Mouse (Mus musculus) midbrain, embryonic 16.5 days (tissue): ENCODE measurements around the gene Rbm38. TPM values are rescaled to one million over a fixed set of nuclear protein-coding genes. Genes with fewer than 3 reads are reported as not detected.

ENCODE experiments used
- ATAC-seq: fragments of 200-750 bp; cut with Nextera tagmentation; 2 replicates; pipeline ENCODE4 v1.8.0; 2017; ENCODE audit warnings: moderate TSS enrichment
- H3K27ac ChIP-seq: fragments of 300-500 bp; sonication (generic); 2 replicates; pipeline ENCODE4 v1.5.1; 2014; ENCODE audit warnings: mild to moderate bottlenecking, low read length, mixed read lengths
- H3K27me3 ChIP-seq: fragments of 300-500 bp; sonication (generic); 2 replicates; pipeline ENCODE4 v1.6.1; 2014; ENCODE audit warnings: low read depth, low read length, mixed read lengths; ENCODE audit not compliant: control insufficient read depth, insufficient read depth
- H3K36me3 ChIP-seq: fragments of 300-500 bp; sonication (generic); 2 replicates; pipeline ENCODE4 v1.6.1; 2014; ENCODE audit warnings: mild to moderate bottlenecking, low read length, moderate library complexity, mixed read lengths; ENCODE audit not compliant: control insufficient read depth, insufficient read depth
- H3K4me1 ChIP-seq: fragments of 300-500 bp; sonication (generic); 2 replicates; pipeline ENCODE4 v1.6.1; 2014; ENCODE audit warnings: mild to moderate bottlenecking, low read length, mixed read lengths; ENCODE audit not compliant: control insufficient read depth, insufficient read depth
- H3K4me2 ChIP-seq: fragments of 300-500 bp; sonication (generic); 2 replicates; pipeline ENCODE4 v1.6.1; 2014; ENCODE audit warnings: mild to moderate bottlenecking, low read length, mixed read lengths
- H3K4me3 ChIP-seq: fragments of 300-500 bp; sonication (generic); 2 replicates; pipeline ENCODE4 v1.5.1; 2014; ENCODE audit warnings: low read depth, mild to moderate bottlenecking, low read length, moderate library complexity, mixed read lengths
- H3K9ac ChIP-seq: fragments of 300-500 bp; sonication (generic); 2 replicates; pipeline ENCODE4 v1.6.1; 2014; ENCODE audit warnings: low read depth, low read length, mixed read lengths
- H3K9me3 ChIP-seq: fragments of 300-500 bp; sonication (generic); replicated peaks from 2 replicates; pipeline ENCODE4 v1.6.1; 2014; ENCODE audit warnings: mild to moderate bottlenecking, low read length, mixed read lengths; ENCODE audit not compliant: control insufficient read depth, poor library complexity, severe bottlenecking
- WGBS: fragments of 180-500 bp; shearing (Covaris S2); extraction: QIAGEN DNeasy Blood & Tissue Kit; methylation state at CpG from one replicate; pipeline ENCODE4 v1.1.7; 2014; 5-methylcytosine and 5-hydroxymethylcytosine counted together
- polyA plus RNA-seq: library from polyadenylated mRNA; unstranded; fragments of >200 nt; fragmentation: Nextera tagmentation; extraction: Ambion mirVana; gene quantifications from 2 replicates; pipeline ENCODE4 v1.2.1, GENCODE M21; 2015

Gene Rbm38
- polyA plus RNA-seq, 1 experiment from 2014 or later, result 9.9 TPM

- Histone ChIP-seq H3K4me3 (peak overlapping the region; percentile 66), H3K9ac (peak overlapping the region; percentile 72), H3K4me2 (peak overlapping the region; percentile 77), H3K27ac (0 out of 2 replicates have a peak overlapping the region, but pooled peaks have one; percentile 55), H3K4me1 (peaks cover 31% of the 10 kb centered on the region), H3K27me3 (peaks cover 26% of the 10 kb centered on the region), H3K36me3 (no peaks in the 10 kb centered on the region), H3K9me3 (no peaks in the 10 kb centered on the region)
- WGBS, result under 1% methylated on average over 53 of the region's 54 CpGs
- ATAC-seq, result peak; percentile 87
Observed at GRCm38 (mm10) chr2:173021633-173022055, 1.3 kb downstream of the Rbm38 start.

GRCm38 (mm10) chr2:173022056-173022681, 1.9 kb downstream of the Rbm38 start:
- no peaks in the 10 kb centered on the region for H3K36me3 ChIP-seq
- H3K9me3 ChIP-seq, result no peaks in the 10 kb centered on the region
- ATAC-seq, result peak; percentile 57
- peaks cover 26% of the 10 kb centered on the region for H3K27me3 ChIP-seq
- H3K4me1 ChIP-seq, result peaks cover 31% of the 10 kb centered on the region
- H3K4me2 ChIP-seq, result peak overlapping the region; percentile 77
- peak overlapping the region; percentile 66 for H3K4me3 ChIP-seq
- H3K27ac ChIP-seq, result 0 out of 2 replicates have a peak overlapping the region, but pooled peaks have one; percentile 55
- peak overlapping the region; percentile 72 for H3K9ac ChIP-seq
- WGBS, result under 1% methylated on average over 47 of the region's 51 CpGs

GRCm38 (mm10) chr2:173022813-173023212, 2.5 kb downstream of the Rbm38 start:
- Histone ChIP-seq H3K9ac (peak overlapping the region; percentile 52), H3K4me2 (peak overlapping the region; percentile 77), H3K27me3 (peaks cover 26% of the 10 kb centered on the region), H3K4me3 (peak overlapping the region; percentile 66), H3K4me1 (peaks cover 31% of the 10 kb centered on the region), H3K27ac (no peak overlapping the region), H3K9me3 (no peaks in the 10 kb centered on the region), H3K36me3 (no peaks in the 10 kb centered on the region)
- ATAC-seq, result no peak
- 17% methylated on average over 10 of the region's 10 CpGs for WGBS

- Histone ChIP-seq H3K4me3 (peak overlapping the region; percentile 66; the same call in 1 of the 2 replicates), H3K36me3 (no peaks in the 10 kb centered on the region), H3K9ac (peak overlapping the region; percentile 52; the same call in 1 of the 2 replicates), H3K4me2 (peak overlapping the region; percentile 77), H3K9me3 (no peaks in the 10 kb centered on the region), H3K4me1 (peaks cover 31% of the 10 kb centered on the region), H3K27me3 (peaks cover 26% of the 10 kb centered on the region), H3K27ac (no peak overlapping the region)
- 93% methylated on average over 7 of the region's 7 CpGs for WGBS
- ATAC-seq, result no peak
Observed at GRCm38 (mm10) chr2:173023371-173023851, 3.1 kb downstream of the Rbm38 start.

- no peak for ATAC-seq
Observed at GRCm38 (mm10) chr2:173023966-173024365, 3.7 kb downstream of the Rbm38 start.

GRCm38 (mm10) chr2:173024392-173024791, 4.1 kb downstream of the Rbm38 start:
- ATAC-seq, result no peak
- Histone ChIP-seq H3K36me3 (no peaks in the 10 kb centered on the region), H3K27me3 (peaks cover 18% of the 10 kb centered on the region), H3K4me2 (no peak overlapping the region), H3K4me1 (peaks cover 30% of the 10 kb centered on the region), H3K27ac (no peak overlapping the region), H3K4me3 (no peak overlapping the region), H3K9ac (no peak overlapping the region), H3K9me3 (no peaks in the 10 kb centered on the region)
- 78% methylated on average over 8 of the region's 8 CpGs for WGBS

More at GRCm38 (mm10) chr2:173023966-173024365, 3.7 kb downstream of the Rbm38 start:
- no peak overlapping the region for H3K4me3 ChIP-seq
- H3K27me3 ChIP-seq, result peaks cover 22% of the 10 kb centered on the region
- H3K9ac ChIP-seq, result no peak overlapping the region
- 83% methylated on average over 4 of the region's 4 CpGs for WGBS
- no peak overlapping the region for H3K27ac ChIP-seq
- H3K9me3 ChIP-seq, result no peaks in the 10 kb centered on the region
- H3K36me3 ChIP-seq, result no peaks in the 10 kb centered on the region
- peaks cover 31% of the 10 kb centered on the region for H3K4me1 ChIP-seq
- H3K4me2 ChIP-seq, result no peak overlapping the region

GRCm38 (mm10) chr2:173024938-173025337, 4.6 kb downstream of the Rbm38 start:
- H3K27ac ChIP-seq, result no peak overlapping the region
- no peak for ATAC-seq
- H3K36me3 ChIP-seq, result no peaks in the 10 kb centered on the region
- no peak overlapping the region for H3K4me3 ChIP-seq
- peaks cover 14% of the 10 kb centered on the region for H3K27me3 ChIP-seq
- H3K9me3 ChIP-seq, result no peaks in the 10 kb centered on the region
- WGBS, result 26% methylated on average over 4 of the region's 4 CpGs
- H3K9ac ChIP-seq, result 0 out of 2 replicates have a peak overlapping the region, but pooled peaks have one; percentile 16
- H3K4me2 ChIP-seq, result no peak overlapping the region
- H3K4me1 ChIP-seq, result peaks cover 25% of the 10 kb centered on the region

- ATAC-seq, result no peak
- H3K27ac ChIP-seq, result no peak overlapping the region
- H3K27me3 ChIP-seq, result 0 out of 2 replicates have a peak, but pooled peaks cover under 1% of the 10 kb centered on the region
- H3K9me3 ChIP-seq, result no peaks in the 10 kb centered on the region
- H3K4me3 ChIP-seq, result no peak overlapping the region
- no peak overlapping the region for H3K9ac ChIP-seq
- 0 out of 2 replicates have a peak, but pooled peaks cover under 1% of the 10 kb centered on the region for H3K36me3 ChIP-seq
- WGBS, result 87% methylated on average over 5 of the region's 5 CpGs
- H3K4me1 ChIP-seq, result peaks cover 20% of the 10 kb centered on the region
- no peak overlapping the region for H3K4me2 ChIP-seq
Observed at GRCm38 (mm10) chr2:173026286-173026685, 6.0 kb downstream of the Rbm38 start.

- Histone ChIP-seq H3K36me3 (0 out of 2 replicates have a peak, but pooled peaks cover 3% of the 10 kb centered on the region), H3K27ac (no peak overlapping the region), H3K9me3 (no peaks in the 10 kb centered on the region), H3K4me1 (peaks cover 20% of the 10 kb centered on the region), H3K4me2 (no peak overlapping the region), H3K27me3 (no peaks in the 10 kb centered on the region), H3K4me3 (no peak overlapping the region), H3K9ac (no peak overlapping the region)
- no peak for ATAC-seq
- 78% methylated on average over 3 of the region's 3 CpGs for WGBS
Observed at GRCm38 (mm10) chr2:173026688-173027131, 6.4 kb downstream of the Rbm38 start.
